Mouse (Mus musculus): ENCODE measurements around the gene Litaf. TPM values are rescaled to one million over a fixed set of nuclear protein-coding genes. Genes with fewer than 3 reads are reported as not detected.

Litaf gene
- polyA plus RNA-seq, 1 experiment, result 102 TPM

DNA sequence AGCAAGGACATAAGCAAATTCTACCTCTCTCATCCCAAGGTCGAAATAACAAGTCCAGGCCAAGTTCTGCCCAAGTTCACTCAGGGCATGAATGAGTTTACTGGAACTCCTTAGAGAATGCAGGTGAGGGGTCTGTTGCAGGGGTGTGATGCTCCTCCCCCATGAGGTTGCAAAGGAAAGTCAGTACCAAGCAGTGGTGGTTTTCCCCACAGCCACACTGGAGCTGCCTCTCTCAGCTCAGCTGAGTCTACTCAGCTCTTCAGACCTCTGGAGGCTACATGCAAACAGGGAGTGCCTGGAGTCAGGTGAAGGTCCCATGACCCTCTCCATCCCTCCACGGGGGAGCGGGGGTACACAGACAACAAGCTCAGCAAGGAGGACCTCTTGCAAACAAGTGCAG lies 108.2 kb downstream of the Litaf start:
- Histone ChIP-seq H3K9ac (ENCODE audit: low read depth, poor library complexity, severe bottlenecking) (no peak overlapping the region), H3K4me3 (ENCODE audit: low read depth, low read length) (no peak overlapping the region), H3K27me3 (ENCODE audit: control insufficient read depth, insufficient read depth, low read length, poor library complexity, severe bottlenecking) (no peaks in the 10 kb centered on the region), H3K36me3 (ENCODE audit: control insufficient read depth, insufficient read depth, low read length, poor library complexity, severe bottlenecking) (peaks cover 7% of the 10 kb centered on the region), H3K27ac (ENCODE audit: insufficient read depth, low read length) (no peak overlapping the region; the same call in 1 of the 2 replicates), H3K9me3 (replicated peaks; ENCODE audit: control insufficient read depth, insufficient read depth, low read length, poor library complexity, severe bottlenecking) (no peaks in the 10 kb centered on the region), H3K4me1 (ENCODE audit: control insufficient read depth, insufficient read depth, low read length) (peaks cover 7% of the 10 kb centered on the region)
- TF ChIP-seq POLR2A (IDR thresholded peaks at IDR 0.05; ENCODE audit: insufficient read depth, low read length) (no peak), EP300 (IDR thresholded peaks at IDR 0.05; ENCODE audit: insufficient read depth, low read depth, low read length) (0 out of 2 replicates have a peak, but pooled peaks have one; percentile 18)

DNA sequence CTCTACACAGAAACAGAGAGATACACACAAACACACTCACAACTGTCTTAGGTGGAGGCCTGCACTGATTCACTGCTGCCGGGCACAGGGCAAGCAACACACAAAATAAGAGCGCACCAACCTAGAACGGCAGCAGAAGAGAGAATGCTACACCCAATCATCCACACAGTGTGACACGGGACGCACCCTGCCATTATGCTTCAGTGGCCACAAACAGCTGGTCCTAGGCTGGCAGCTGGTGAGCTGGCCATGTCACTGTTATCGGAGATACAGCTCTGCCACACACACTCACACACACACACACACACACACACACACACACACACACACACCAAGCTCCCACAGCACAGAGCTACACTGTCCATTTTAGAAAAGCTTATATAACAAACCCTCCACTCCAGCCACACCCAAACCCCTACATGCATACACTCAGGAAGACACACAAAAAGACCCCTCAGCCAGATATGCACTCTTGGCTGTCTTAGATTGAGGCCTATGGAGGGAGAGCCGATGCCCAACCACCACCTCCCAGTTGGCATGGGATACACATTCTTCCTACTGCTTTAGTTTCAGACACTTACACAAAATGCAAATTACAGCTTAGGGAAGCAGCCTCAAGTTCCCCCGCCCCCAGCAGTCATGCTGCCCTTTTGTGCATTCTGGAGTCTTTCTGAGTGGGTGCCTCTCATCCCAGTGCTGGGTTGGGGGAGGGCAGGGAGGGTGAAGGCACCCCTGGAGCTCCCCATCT lies 108.8 kb downstream of the Litaf start:
- peaks cover 7% of the 10 kb centered on the region for H3K36me3 ChIP-seq (ENCODE audit: control insufficient read depth, insufficient read depth, low read length, poor library complexity, severe bottlenecking)
- H3K4me3 ChIP-seq (ENCODE audit: low read depth, low read length), result no peak overlapping the region
- TF ChIP-seq EP300 (IDR thresholded peaks at IDR 0.05; ENCODE audit: insufficient read depth, low read depth, low read length), result no peak
- TF ChIP-seq POLR2A (IDR thresholded peaks at IDR 0.05; ENCODE audit: insufficient read depth, low read length), result no peak
- no peak for TF ChIP-seq CTCF (IDR thresholded peaks at IDR 0.05; ENCODE audit: low read depth, low read length)
- no peak overlapping the region for H3K9ac ChIP-seq (ENCODE audit: low read depth, poor library complexity, severe bottlenecking)
- no peaks in the 10 kb centered on the region for H3K9me3 ChIP-seq (replicated peaks; ENCODE audit: control insufficient read depth, insufficient read depth, low read length, poor library complexity, severe bottlenecking)
- no peak overlapping the region for H3K27ac ChIP-seq (ENCODE audit: insufficient read depth, low read length)
- H3K27me3 ChIP-seq (ENCODE audit: control insufficient read depth, insufficient read depth, low read length, poor library complexity, severe bottlenecking), result no peaks in the 10 kb centered on the region
- H3K4me1 ChIP-seq (ENCODE audit: control insufficient read depth, insufficient read depth, low read length), result peaks cover 7% of the 10 kb centered on the region

DNA sequence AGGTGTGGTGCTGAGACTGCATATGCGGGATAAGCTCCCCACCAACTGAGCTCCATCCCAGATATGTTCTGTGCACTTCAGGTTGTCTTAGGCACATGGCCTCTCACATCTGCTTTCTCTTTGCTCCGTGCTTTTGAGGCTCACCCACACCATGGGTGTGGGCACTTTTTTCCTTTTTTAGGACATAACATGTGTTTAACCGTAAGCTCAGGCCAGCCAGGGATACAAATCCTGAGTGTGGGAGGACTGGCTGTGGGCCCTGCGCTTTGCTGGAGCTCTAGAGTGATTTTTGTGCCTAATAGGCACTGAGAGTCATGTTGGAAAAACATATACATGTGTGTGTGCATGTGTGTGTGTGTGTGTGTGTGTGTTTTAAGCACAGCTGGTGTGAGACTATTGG lies 110.9 kb downstream of the Litaf start:
- H3K27me3 ChIP-seq (ENCODE audit: control insufficient read depth, insufficient read depth, low read length, poor library complexity, severe bottlenecking), result no peaks in the 10 kb centered on the region
- H3K27ac ChIP-seq (ENCODE audit: insufficient read depth, low read length), result no peak overlapping the region
- H3K9me3 ChIP-seq (replicated peaks; ENCODE audit: control insufficient read depth, insufficient read depth, low read length, poor library complexity, severe bottlenecking), result no peaks in the 10 kb centered on the region
- no peak overlapping the region for H3K9ac ChIP-seq (ENCODE audit: low read depth, poor library complexity, severe bottlenecking)
- peaks cover 2% of the 10 kb centered on the region; the same call in 1 of the 2 replicates for H3K36me3 ChIP-seq (ENCODE audit: control insufficient read depth, insufficient read depth, low read length, poor library complexity, severe bottlenecking)
- no peak for TF ChIP-seq EP300 (IDR thresholded peaks at IDR 0.05; ENCODE audit: insufficient read depth, low read depth, low read length)
- no peak for TF ChIP-seq POLR2A (IDR thresholded peaks at IDR 0.05; ENCODE audit: insufficient read depth, low read length)
- no peak for TF ChIP-seq CTCF (IDR thresholded peaks at IDR 0.05; ENCODE audit: low read depth, low read length)
- peaks cover 7% of the 10 kb centered on the region for H3K4me1 ChIP-seq (ENCODE audit: control insufficient read depth, insufficient read depth, low read length)
- H3K4me3 ChIP-seq (ENCODE audit: low read depth, low read length), result no peak overlapping the region

DNA sequence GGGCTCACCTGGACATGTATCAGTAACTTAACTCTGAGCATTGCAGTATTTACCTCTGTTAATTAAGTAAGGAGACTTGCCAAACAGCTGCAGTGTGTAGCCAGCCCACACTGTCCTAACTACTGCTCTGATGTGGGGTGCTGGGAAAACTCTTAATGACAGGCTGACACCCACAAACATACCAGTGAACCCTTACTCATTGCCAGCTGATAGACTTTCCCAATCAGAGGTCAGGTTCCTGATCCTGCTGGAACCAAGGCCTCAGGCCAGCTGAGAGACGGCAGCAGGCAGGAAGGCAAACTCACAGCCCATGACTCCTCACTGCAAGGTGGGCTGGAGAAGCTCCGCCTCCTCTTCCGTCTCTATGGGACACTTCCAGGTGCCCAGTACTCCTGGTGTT lies 113.1 kb downstream of the Litaf start:
- peaks cover 7% of the 10 kb centered on the region for H3K4me1 ChIP-seq (ENCODE audit: control insufficient read depth, insufficient read depth, low read length)
- no peaks in the 10 kb centered on the region for H3K9me3 ChIP-seq (replicated peaks; ENCODE audit: control insufficient read depth, insufficient read depth, low read length, poor library complexity, severe bottlenecking)
- no peak overlapping the region for H3K9ac ChIP-seq (ENCODE audit: low read depth, poor library complexity, severe bottlenecking)
- H3K27ac ChIP-seq (ENCODE audit: insufficient read depth, low read length), result no peak overlapping the region
- no peaks in the 10 kb centered on the region for H3K36me3 ChIP-seq (ENCODE audit: control insufficient read depth, insufficient read depth, low read length, poor library complexity, severe bottlenecking)
- no peaks in the 10 kb centered on the region for H3K27me3 ChIP-seq (ENCODE audit: control insufficient read depth, insufficient read depth, low read length, poor library complexity, severe bottlenecking)
- no peak for TF ChIP-seq POLR2A (IDR thresholded peaks at IDR 0.05; ENCODE audit: insufficient read depth, low read length)
- TF ChIP-seq CTCF (IDR thresholded peaks at IDR 0.05; ENCODE audit: low read depth, low read length), result no peak
- TF ChIP-seq EP300 (IDR thresholded peaks at IDR 0.05; ENCODE audit: insufficient read depth, low read depth, low read length), result no peak
- H3K4me3 ChIP-seq (ENCODE audit: low read depth, low read length), result no peak overlapping the region

DNA sequence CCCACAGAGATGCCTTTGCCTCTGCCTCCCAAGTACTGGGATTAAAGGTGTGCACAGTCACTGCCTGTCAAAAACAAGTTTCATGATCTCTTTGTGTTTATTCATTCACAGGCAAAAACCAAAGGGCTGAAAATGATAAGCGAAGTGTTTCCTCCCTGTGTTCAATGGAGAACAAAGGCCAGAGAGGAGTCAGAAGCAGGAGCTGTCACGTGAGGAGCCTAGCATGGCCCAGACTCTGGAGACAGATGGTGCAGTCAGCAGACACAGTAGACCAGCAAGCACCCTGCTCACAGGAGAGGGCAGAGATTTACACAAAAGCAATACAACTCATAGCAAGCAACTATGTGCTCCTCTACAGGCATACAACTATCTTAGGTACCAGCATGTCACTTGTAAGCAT lies 113.9 kb downstream of the Litaf start:
- H3K9ac ChIP-seq (ENCODE audit: low read depth, poor library complexity, severe bottlenecking), result no peak overlapping the region
- peaks cover 2% of the 10 kb centered on the region for H3K4me1 ChIP-seq (ENCODE audit: control insufficient read depth, insufficient read depth, low read length)
- no peak overlapping the region for H3K27ac ChIP-seq (ENCODE audit: insufficient read depth, low read length)
- no peaks in the 10 kb centered on the region for H3K9me3 ChIP-seq (replicated peaks; ENCODE audit: control insufficient read depth, insufficient read depth, low read length, poor library complexity, severe bottlenecking)
- no peak overlapping the region for H3K4me3 ChIP-seq (ENCODE audit: low read depth, low read length)
- TF ChIP-seq EP300 (IDR thresholded peaks at IDR 0.05; ENCODE audit: insufficient read depth, low read depth, low read length), result no peak
- no peaks in the 10 kb centered on the region for H3K27me3 ChIP-seq (ENCODE audit: control insufficient read depth, insufficient read depth, low read length, poor library complexity, severe bottlenecking)
- H3K36me3 ChIP-seq (ENCODE audit: control insufficient read depth, insufficient read depth, low read length, poor library complexity, severe bottlenecking), result no peaks in the 10 kb centered on the region

DNA sequence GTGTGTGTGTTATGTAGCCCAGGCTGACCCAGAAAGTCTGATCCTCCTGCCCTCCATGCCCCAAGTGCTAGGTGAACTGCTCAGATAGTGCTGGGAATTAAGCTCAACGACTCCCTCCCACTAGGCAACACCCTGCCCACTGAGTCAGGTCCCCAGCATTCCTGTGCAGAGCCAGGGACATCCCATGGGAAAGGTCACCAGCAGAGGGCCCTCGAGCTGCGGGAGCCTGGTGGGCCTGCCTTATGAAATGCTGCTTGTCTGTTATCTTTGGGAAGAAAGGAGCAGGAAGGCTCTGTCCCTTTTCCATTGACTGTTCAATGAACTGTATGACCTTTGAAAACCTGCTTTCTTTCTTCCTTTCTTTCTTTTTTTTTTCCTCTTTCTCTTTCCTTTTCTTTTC lies 114.4 kb downstream of the Litaf start:
- H3K9me3 ChIP-seq (replicated peaks; ENCODE audit: control insufficient read depth, insufficient read depth, low read length, poor library complexity, severe bottlenecking), result no peaks in the 10 kb centered on the region
- peaks cover 2% of the 10 kb centered on the region for H3K4me1 ChIP-seq (ENCODE audit: control insufficient read depth, insufficient read depth, low read length)
- no peaks in the 10 kb centered on the region for H3K27me3 ChIP-seq (ENCODE audit: control insufficient read depth, insufficient read depth, low read length, poor library complexity, severe bottlenecking)
- no peak overlapping the region for H3K9ac ChIP-seq (ENCODE audit: low read depth, poor library complexity, severe bottlenecking)
- H3K27ac ChIP-seq (ENCODE audit: insufficient read depth, low read length), result no peak overlapping the region
- no peak overlapping the region for H3K4me3 ChIP-seq (ENCODE audit: low read depth, low read length)
- TF ChIP-seq POLR2A (IDR thresholded peaks at IDR 0.05; ENCODE audit: insufficient read depth, low read length), result no peak
- 0 out of 2 replicates have a peak, but pooled peaks have one; percentile 14 for TF ChIP-seq EP300 (IDR thresholded peaks at IDR 0.05; ENCODE audit: insufficient read depth, low read depth, low read length)
- TF ChIP-seq CTCF (IDR thresholded peaks at IDR 0.05; ENCODE audit: low read depth, low read length), result peak; percentile 82
- no peaks in the 10 kb centered on the region for H3K36me3 ChIP-seq (ENCODE audit: control insufficient read depth, insufficient read depth, low read length, poor library complexity, severe bottlenecking)
